9 mouse cellular contexts compared by ENCODE assay signal in genomic region chr9:85779458-85779857, GRCm38 (mm10). TPM values are rescaled to one million over a fixed set of nuclear protein-coding genes. Genes with fewer than 3 reads are reported as not detected.
DNase-seq lines count a peak whose midpoint lies in the region; ATAC-seq and TF ChIP-seq lines count a peak whose summit lies in the region.
"Had no signal": no experiment of that assay in that cellular context is flagged by ENCODE, and none has a peak within 500 bp of the region (broad histone marks: within the 10 kb centered on the region; RNA-seq: fewer than 3 reads in every experiment).

No protein-coding gene starts in this region.

- H3K27me3 ChIP-seq in forebrain, embryonic 13.5 days, result no peaks in the 10 kb centered on the region
- peaks cover 10% of the 10 kb centered on the region for H3K27me3 ChIP-seq in forebrain, embryonic 10.5 days (ENCODE audit: poor library complexity, severe bottlenecking)
- H3K27me3 ChIP-seq in liver, embryonic 14.5 days (ENCODE audit: control insufficient read depth, insufficient read depth, low read length), result no peaks in the 10 kb centered on the region
- no peaks in the 10 kb centered on the region for H3K27me3 ChIP-seq in liver, embryonic 11.5 days (replicated peaks; ENCODE audit: control insufficient read depth, insufficient read depth, low read length)
- H3K27me3 ChIP-seq: lung, embryonic 15.5 days had no signal

- H3K27ac ChIP-seq in forebrain, embryonic 13.5 days, result no peak overlapping the region
- no peak overlapping the region for H3K27ac ChIP-seq in forebrain, embryonic 10.5 days
- no peak overlapping the region for H3K27ac ChIP-seq in liver, embryonic 14.5 days
- H3K27ac ChIP-seq in liver, embryonic 11.5 days (ENCODE audit: low read depth, low read length), result no peak overlapping the region
- H3K27ac ChIP-seq: lung, embryonic 15.5 days had no signal

- H3K4me1 ChIP-seq in forebrain, embryonic 13.5 days, result no peaks in the 10 kb centered on the region
- no peaks in the 10 kb centered on the region for H3K4me1 ChIP-seq in forebrain, embryonic 10.5 days
- no peaks in the 10 kb centered on the region for H3K4me1 ChIP-seq in liver, embryonic 14.5 days (replicated peaks; ENCODE audit: control insufficient read depth in 2 of 2, insufficient read depth in 2 of 2, low read length in 1 of 2)
- H3K4me1 ChIP-seq in liver, embryonic 11.5 days (replicated peaks; ENCODE audit: control insufficient read depth, insufficient read depth, low read length), result no peaks in the 10 kb centered on the region
- H3K4me1 ChIP-seq: lung, embryonic 15.5 days had no signal

- H3K36me3 ChIP-seq in forebrain, embryonic 13.5 days (ENCODE audit: poor library complexity, severe bottlenecking), result no peaks in the 10 kb centered on the region
- no peaks in the 10 kb centered on the region for H3K36me3 ChIP-seq in forebrain, embryonic 10.5 days (replicated peaks)
- no peaks in the 10 kb centered on the region for H3K36me3 ChIP-seq in liver, embryonic 14.5 days (replicated peaks; ENCODE audit: control insufficient read depth, insufficient read depth, low read depth)
- no peaks in the 10 kb centered on the region for H3K36me3 ChIP-seq in liver, embryonic 11.5 days (ENCODE audit: control insufficient read depth, insufficient read depth, low read length)
- H3K36me3 ChIP-seq: lung, embryonic 15.5 days had no signal

- H3K4me3 ChIP-seq in forebrain, embryonic 13.5 days, result no peak overlapping the region
- H3K4me3 ChIP-seq in forebrain, embryonic 10.5 days, result no peak overlapping the region
- no peak overlapping the region for H3K4me3 ChIP-seq in liver, embryonic 14.5 days (ENCODE audit: insufficient read depth in 1 of 2, low read depth in 2 of 2, low read length in 2 of 2)
- H3K4me3 ChIP-seq in liver, embryonic 11.5 days (ENCODE audit: low read depth, low read length), result no peak overlapping the region
- H3K4me3 ChIP-seq: lung, embryonic 15.5 days had no signal

- TF ChIP-seq EP300 in liver, embryonic 14.5 days (IDR thresholded peaks at IDR 0.05; ENCODE audit: low read depth), result no peak

- peak; percentile 11; the same call in 1 of the 2 replicates for TF ChIP-seq CTCF in liver, embryonic 14.5 days (IDR thresholded peaks at IDR 0.05; ENCODE audit: low read depth)

- 30% methylated on average over 4 of the region's 4 CpGs for WGBS in forebrain, embryonic 13.5 days
- 37% methylated on average over 4 of the region's 4 CpGs for WGBS in forebrain, embryonic 10.5 days
- WGBS in liver, embryonic 14.5 days (ENCODE audit: insufficient replicate concordance), result 22% methylated on average over 4 of the region's 4 CpGs
- 30% methylated on average over 4 of the region's 4 CpGs for WGBS in liver, embryonic 11.5 days

- ATAC-seq in forebrain, embryonic 13.5 days, result peak; percentile 43; the same call in 1 of the 2 replicates
- no peak for ATAC-seq in liver, embryonic 14.5 days (ENCODE audit: insufficient read depth)
- ATAC-seq in liver, embryonic 11.5 days (replicated peaks; ENCODE audit: low FRiP score), result no peak

- H3K9ac ChIP-seq in forebrain, embryonic 13.5 days, result no peak overlapping the region
- H3K9ac ChIP-seq in liver, embryonic 14.5 days (replicated peaks), result no peak overlapping the region
- H3K9ac ChIP-seq in liver, embryonic 11.5 days (ENCODE audit: low read depth, low read length), result no peak overlapping the region
- H3K9ac ChIP-seq: lung, embryonic 15.5 days had no signal

- DNase-seq in forebrain, embryonic 10.5 days (ENCODE audit: extremely low spot score, low spot score), result no peak
- no peak for DNase-seq in liver, embryonic 14.5 days (ENCODE audit: low read depth in 3 of 3, low spot score in 3 of 3)
- no peak for DNase-seq in liver, embryonic 11.5 days (ENCODE audit: low spot score)
- peak; percentile 64 for DNase-seq in embryo, embryonic 11 days
- peak; percentile 81 for DNase-seq in retina, embryonic 14.5 days (ENCODE audit: low spot score)
- DNase-seq in yolk sac, embryonic 10.5 days (ENCODE audit: low spot score), result no peak
- DNase-seq in kidney, adult 11 months, result no peak

- H3K9me3 ChIP-seq in forebrain, embryonic 13.5 days (replicated peaks), result no peaks in the 10 kb centered on the region
- no peaks in the 10 kb centered on the region for H3K9me3 ChIP-seq in forebrain, embryonic 10.5 days
- H3K9me3 ChIP-seq in liver, embryonic 14.5 days (ENCODE audit: control insufficient read depth, low read length), result no peaks in the 10 kb centered on the region
- H3K9me3 ChIP-seq in liver, embryonic 11.5 days (ENCODE audit: control insufficient read depth, low read length), result no peaks in the 10 kb centered on the region
- H3K9me3 ChIP-seq: lung, embryonic 15.5 days had no signal

- H3K4me2 ChIP-seq in forebrain, embryonic 13.5 days, result no peak overlapping the region
- H3K4me2 ChIP-seq in liver, embryonic 14.5 days (ENCODE audit: low read depth), result no peak overlapping the region
- H3K4me2 ChIP-seq in liver, embryonic 11.5 days, result no peak overlapping the region
- H3K4me2 ChIP-seq: lung, embryonic 15.5 days had no signal

RNA-seq across cellular contexts. Expression of gene Ibtk, which starts 30.3 kb away (rescaled TPM):
- 29.5 and 32.3 TPM in 2 replicates for polyA plus RNA-seq in forebrain, embryonic 13.5 days (2015; fragmentation: Nextera tagmentation; extraction: Ambion mirVana)
- 35.5 and 35.8 TPM in 2 replicates for polyA plus RNA-seq in forebrain, embryonic 10.5 days (2016; fragmentation: Nextera tagmentation; extraction: Ambion mirVana)
- 5.9 and 9.7 TPM in 2 replicates for polyA plus RNA-seq in liver, embryonic 14.5 days (2012; rRNA removed)
- 24.7 and 27.4 TPM in 2 replicates for polyA plus RNA-seq in liver, embryonic 14.5 days (2014; fragmentation: Nextera tagmentation; extraction: Ambion mirVana)
- polyA plus RNA-seq in liver, embryonic 11.5 days (2014; fragmentation: Nextera tagmentation; extraction: Ambion mirVana), result 33.2 and 36.6 TPM in 2 replicates

Comparison
In these comparisons a context has a peak if more than half of its experiments do, and no peak if none do; other contexts are left out.
1. DNase-seq: peak in embryo, embryonic 11 days (single experiment) and retina, embryonic 14.5 days (single experiment); none in forebrain, embryonic 10.5 days (single experiment), liver, embryonic 14.5 days (0 of 3), liver, embryonic 11.5 days (single experiment), yolk sac, embryonic 10.5 days (single experiment) and kidney, adult 11 months (single experiment).